Mouse (Mus musculus) ES-E14 (cell line): ENCODE data around the gene Rarb. TPM values are rescaled to one million over a fixed set of nuclear protein-coding genes. Genes with fewer than 3 reads are reported as not detected.

Source experiments
- DNase-seq: peaks from one replicate; pipeline ENCODE4 v3.0.0-alpha.2; 2013; ENCODE audit warnings: low read depth, low spot score
- H3K27ac ChIP-seq: 2 replicates; pipeline ENCODE4 v1.5.1; 2012; ENCODE audit warnings: low read depth, mild to moderate bottlenecking, low read length, moderate library complexity, mixed read lengths; ENCODE audit not compliant: poor library complexity, insufficient read depth, severe bottlenecking
- H3K36me3 ChIP-seq: 2 replicates; pipeline ENCODE4 v1.6.1; 2012; ENCODE audit warnings: mild to moderate bottlenecking, low read length, moderate library complexity, mixed read lengths; ENCODE audit not compliant: control insufficient read depth, poor library complexity, insufficient read depth, severe bottlenecking
- H3K4me1 ChIP-seq, 2 experiments: fragments of 150-350 bp in 1 of 2; sonication (generic) in 1 of 2; 2 replicates each; pipeline ENCODE4 v1.6.1; 2012; ENCODE audit warnings: low read length in 2 of 2, mild to moderate bottlenecking in 1 of 2, mixed read lengths in 1 of 2; ENCODE audit not compliant: control insufficient read depth in 2 of 2, insufficient read depth in 2 of 2, poor library complexity in 1 of 2
- H3K4me3 ChIP-seq, 2 experiments: fragments of 150-350 bp in 1 of 2; sonication (generic) in 1 of 2; 2 replicates each; pipeline ENCODE4 v1.5.1; 2012; ENCODE audit warnings: low read length in 2 of 2, low read depth in 1 of 2, mild to moderate bottlenecking in 1 of 2, mixed read lengths in 1 of 2; ENCODE audit not compliant: insufficient read depth in 1 of 2, poor library complexity in 1 of 2, severe bottlenecking in 1 of 2
- H3K9ac ChIP-seq: 2 replicates; pipeline ENCODE4 v1.6.1; 2012; ENCODE audit warnings: low read depth, mild to moderate bottlenecking, low read length, mixed read lengths; ENCODE audit not compliant: poor library complexity, insufficient read depth, severe bottlenecking
- H3K9me3 ChIP-seq: fragments of 150-350 bp; sonication (generic); 2 replicates; pipeline ENCODE4 v1.6.1; 2012; ENCODE audit warnings: low read depth, mild to moderate bottlenecking, low read length; ENCODE audit not compliant: control insufficient read depth, insufficient read depth
- CHD2 ChIP-seq: IDR thresholded peaks from 2 replicates; pipeline ENCODE4 v1.6.1; 2014; ENCODE audit warnings: mild to moderate bottlenecking, low read depth, low read length, inconsistent platforms
- HCFC1 ChIP-seq: IDR thresholded peaks from 2 replicates; pipeline ENCODE4 v1.6.1; 2012; ENCODE audit warnings: low read length, inconsistent platforms, borderline replicate concordance; ENCODE audit not compliant: insufficient read depth
- MAFK ChIP-seq: IDR thresholded peaks from 2 replicates; pipeline ENCODE4 v1.6.1; 2014; ENCODE audit warnings: mild to moderate bottlenecking, low read depth, low read length, inconsistent platforms; ENCODE audit not compliant: insufficient read depth
- ZC3H11A ChIP-seq: IDR thresholded peaks from 2 replicates; pipeline ENCODE4 v1.6.1; 2012; ENCODE audit warnings: low read depth, mild to moderate bottlenecking, inconsistent platforms, low read length, borderline replicate concordance
- ZNF384 ChIP-seq: IDR thresholded peaks from 2 replicates; pipeline ENCODE4 v1.6.1; 2012; ENCODE audit warnings: low read depth, low read length, inconsistent platforms
- in situ Hi-C, 2 experiments: fragments of 600-800 bp; cut with MboI; formaldehyde crosslinking; loops; one replicate each; pipeline ENCODE4 v1.15.1; 2025; ENCODE audit warnings: low sequenced_read_pairs in 2 of 2, inconsistent platforms in 1 of 2; ENCODE audit not compliant: unreplicated experiment in 2 of 2
- total RNA-seq: library from RNA; depleted of rRNA; stranded (reverse); fragments of 300-350 nt; gene quantifications from 2 replicates; pipeline ENCODE4 v1.2.3, GENCODE M21; 2012

Rarb gene
- total RNA-seq, 1 experiment, result 1.2 TPM

- Histone ChIP-seq H3K4me3 (no peak overlapping the region), H3K4me1 (no peaks in the 10 kb centered on the region), H3K9me3 (no peaks in the 10 kb centered on the region), H3K27ac (no peak overlapping the region), H3K9ac (no peak overlapping the region), H3K36me3 (no peaks in the 10 kb centered on the region)
- no peak for DNase-seq
- in situ Hi-C loops, result loop anchor here in 1 of 2 experiments (25.0 kb wide), 1 partner anchor 111 kb away; no protein-coding TSS in a partner anchor
- TF ChIP-seq ZC3H11A (no peak), HCFC1 (no peak), ZNF384 (no peak), MAFK (no peak), CHD2 (no peak)
Measured at GRCm38 (mm10) chr14:16572755-16573340, 246.1 kb downstream of the Rarb start.

GRCm38 (mm10) chr14:16569506-16570001, 249.4 kb downstream of the Rarb start:
- no peaks in the 10 kb centered on the region for H3K9me3 ChIP-seq
- in situ Hi-C loops, result loop anchor here in 1 of 2 experiments (25.0 kb wide), 1 partner anchor 107 kb away; no protein-coding TSS in a partner anchor
- DNase-seq, result no peak
- no peaks in the 10 kb centered on the region for H3K4me1 ChIP-seq
- H3K27ac ChIP-seq, result no peak overlapping the region
- TF ChIP-seq ZC3H11A (no peak), MAFK (no peak), CHD2 (no peak), ZNF384 (no peak), HCFC1 (no peak)
- no peaks in the 10 kb centered on the region for H3K36me3 ChIP-seq
- no peak overlapping the region for H3K9ac ChIP-seq
- H3K4me3 ChIP-seq, result no peak overlapping the region

GRCm38 (mm10) chr14:16566920-16567319, 252.0 kb downstream of the Rarb start:
- DNase-seq, result no peak
- H3K36me3 ChIP-seq, result no peaks in the 10 kb centered on the region
- no peaks in the 10 kb centered on the region for H3K4me1 ChIP-seq
- H3K9ac ChIP-seq, result no peak overlapping the region
- H3K4me3 ChIP-seq, result no peak overlapping the region
- no peak overlapping the region for H3K27ac ChIP-seq
- no peak for TF ChIP-seq HCFC1
- TF ChIP-seq CHD2, result no peak
- no peak for TF ChIP-seq ZNF384
- TF ChIP-seq MAFK, result no peak
- no peak for TF ChIP-seq ZC3H11A
- no peaks in the 10 kb centered on the region for H3K9me3 ChIP-seq
- in situ Hi-C loops, result loop anchor here in 1 of 2 experiments (25.0 kb wide), 1 partner anchor 105 kb away; no protein-coding TSS in a partner anchor

- Histone ChIP-seq H3K4me1 (no peaks in the 10 kb centered on the region), H3K9ac (no peak overlapping the region), H3K9me3 (no peaks in the 10 kb centered on the region), H3K27ac (no peak overlapping the region), H3K36me3 (no peaks in the 10 kb centered on the region), H3K4me3 (no peak overlapping the region)
- no peak for DNase-seq
- TF ChIP-seq ZC3H11A (no peak), ZNF384 (no peak), CHD2 (no peak), HCFC1 (no peak), MAFK (no peak)
- in situ Hi-C loops, result loop anchor here in 1 of 2 experiments (25.0 kb wide), 1 partner anchor 102 kb away; no protein-coding TSS in a partner anchor
Measured at GRCm38 (mm10) chr14:16563912-16564311, 255.0 kb downstream of the Rarb start.
